Mouse (Mus musculus) embryonic stem cell, embryonic (primary cell): ENCODE measurements at regions not wholly inside any gene's neighbourhood (a gene's known extent, or its start where the extent isn't known, plus 50 kb on each side); places are given as distances from the start of the nearest gene placed in this dataset.

Source experiments
- CTCF ChIA-PET, 4 experiments: fragments of 300-600 bp in 2 of 4; fragments of 350-600 bp in 2 of 4; sonication (Branson Sonifier 250); formaldehyde crosslinking; loops; one replicate each; lab custom pipeline; 2022; ENCODE audit warnings: inconsistent platforms in 2 of 4; lab: Charles Lee
- POLR2A ChIA-PET, 4 experiments: fragments of 300-600 bp in 2 of 4; fragments of 350-600 bp in 2 of 4; sonication (Branson Sonifier 250); formaldehyde crosslinking; loops; one replicate each; lab custom pipeline; 2022; ENCODE audit warnings: antibody characterized with exemption in 4 of 4, inconsistent platforms in 1 of 4; lab: Charles Lee

- ChIA-PET POLR2A (no interaction called here), CTCF (no interaction called here)
Measured at GRCm38 (mm10) chr9:25374161-25374560, 107.2 kb upstream of the Eepd1 start.

GRCm38 (mm10) chr9:25376209-25376608 is 105.1 kb upstream of the Eepd1 start:
- POLR2A ChIA-PET, result interaction anchor here in 1 of 4 experiments (1.1 kb wide), 1 partner anchor 16 kb away, joined by 3 read pairs; no protein-coding TSS in a partner anchor
- CTCF ChIA-PET, result no interaction called here

- POLR2A ChIA-PET, result interaction anchor here in 1 of 4 experiments (1.3 kb wide), 1 partner anchor 11 kb away, joined by 3 read pairs; no protein-coding TSS in a partner anchor
- CTCF ChIA-PET, result no interaction called here
Measured at GRCm38 (mm10) chr9:25377771-25378747, 103.3 kb upstream of the Eepd1 start.

- CTCF ChIA-PET, result no interaction called here
- POLR2A ChIA-PET, result no interaction called here
Measured at GRCm38 (mm10) chr9:25385333-25385732, 96.0 kb upstream of the Eepd1 start.

DNA sequence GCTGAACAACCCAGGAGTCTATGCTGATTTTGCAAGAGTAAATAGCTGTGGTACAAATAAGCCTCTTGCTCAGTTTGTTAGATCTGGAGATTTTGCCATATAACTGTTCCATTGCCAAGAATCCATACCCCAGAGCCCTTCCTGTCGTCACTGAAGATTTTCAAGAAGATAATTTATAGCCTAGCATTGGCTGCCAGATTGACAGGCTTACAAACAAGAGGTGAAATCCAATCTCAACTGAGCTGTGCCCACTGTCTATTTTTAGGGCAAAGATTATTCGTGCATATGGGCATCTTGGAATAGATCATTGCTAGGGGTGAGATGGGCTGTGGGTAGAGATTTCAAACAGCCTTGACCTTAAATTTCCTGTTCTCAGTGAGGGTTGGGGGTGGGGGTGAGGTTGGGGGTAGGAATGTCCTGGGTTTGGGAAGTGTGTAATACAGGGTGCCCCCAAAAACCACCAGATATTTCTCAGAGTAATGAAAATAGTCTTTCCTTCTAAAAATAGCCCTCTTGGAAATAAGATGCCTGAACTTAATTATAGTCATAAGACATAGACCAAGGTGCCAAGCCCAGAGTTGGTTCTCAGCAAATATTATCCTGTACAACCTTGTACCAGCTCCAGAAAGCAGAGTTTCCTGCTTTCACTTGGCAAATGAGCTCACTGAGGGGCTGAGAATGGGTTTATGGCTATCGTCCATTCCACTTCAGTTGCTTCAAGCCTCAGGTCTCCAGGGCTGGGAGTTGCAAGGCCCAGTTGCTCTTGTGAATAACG is 93.3 kb upstream of the Eepd1 start:
- ChIA-PET CTCF (no interaction called here), POLR2A (interaction anchor here in 1 of 4 experiments (1.1 kb wide), 1 partner anchor 10 kb away, joined by 3 read pairs; no protein-coding TSS in a partner anchor)

- POLR2A ChIA-PET, result interaction anchor here in 1 of 4 experiments (0.7 to 1.1 kb wide), 2 partner anchors 11 to 178 kb away, joined by 3 to 6 read pairs; no protein-coding TSS in a partner anchor
- CTCF ChIA-PET, result interaction anchor here in 1 of 4 experiments (0.7 kb wide), 1 partner anchor 25 kb away, joined by 3 read pairs; no protein-coding TSS in a partner anchor
Measured at GRCm38 (mm10) chr9:25389351-25389750, 92.0 kb upstream of the Eepd1 start.

DNA sequence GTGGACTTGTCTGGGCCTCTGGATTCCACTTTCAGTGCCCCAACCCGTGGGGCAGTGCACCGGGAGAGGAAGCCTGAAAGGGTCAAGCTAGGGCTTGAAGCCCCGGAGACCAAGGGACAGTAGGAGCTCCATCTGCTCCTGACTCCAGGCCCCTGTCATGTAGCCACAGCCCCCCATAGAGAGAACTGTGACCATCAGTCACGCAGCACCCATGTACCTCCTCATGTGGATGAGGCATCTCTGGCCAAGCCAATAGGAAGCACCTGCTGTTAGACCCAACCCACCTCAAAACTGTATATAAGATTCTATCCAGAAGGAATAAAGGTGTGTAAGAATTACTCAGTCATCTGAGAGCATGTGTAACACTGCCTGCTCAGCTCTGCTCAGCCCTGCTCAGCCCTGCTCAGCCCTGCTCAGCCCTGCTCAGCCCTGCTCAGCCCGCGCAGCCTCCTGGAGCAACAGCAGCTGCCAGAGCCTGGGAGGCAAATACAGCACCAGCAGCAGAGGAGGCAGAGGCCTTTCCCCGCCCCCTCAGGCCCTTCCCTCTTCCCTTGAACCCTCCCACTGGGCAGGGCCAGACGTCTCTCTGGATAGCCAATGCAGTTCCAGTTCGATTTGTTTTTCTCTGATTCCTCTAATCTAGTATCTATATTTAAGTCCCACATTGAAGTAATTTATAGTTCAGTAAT is 80.6 kb upstream of the Eepd1 start:
- CTCF ChIA-PET, result no interaction called here
- POLR2A ChIA-PET, result interaction anchor here in 1 of 4 experiments (0.6 kb wide), 1 partner anchor 11 kb away, joined by 3 read pairs; no protein-coding TSS in a partner anchor

- ChIA-PET POLR2A (no interaction called here), CTCF (no interaction called here)
Measured at GRCm38 (mm10) chr9:25405848-25406247, 75.5 kb upstream of the Eepd1 start.

DNA sequence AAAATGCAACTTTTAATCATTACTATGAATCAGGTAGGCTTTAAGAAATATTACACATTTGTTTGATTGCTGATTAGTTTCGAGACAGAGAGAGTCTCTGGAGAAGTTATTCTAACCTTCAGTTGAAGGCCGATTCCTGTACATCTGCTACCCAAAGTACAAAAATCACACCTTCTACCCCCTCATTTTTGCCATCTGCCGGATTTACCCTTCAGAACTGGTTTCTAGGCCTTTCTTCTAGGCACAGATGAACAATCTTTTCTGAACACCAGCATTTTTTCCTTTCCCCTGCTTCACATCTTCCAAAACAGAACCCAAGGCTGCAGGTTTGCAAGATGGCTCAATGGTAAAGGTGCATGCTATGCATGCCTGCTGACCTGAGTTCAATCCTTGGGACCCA is 72.8 kb upstream of the Eepd1 start:
- CTCF ChIA-PET, result no interaction called here

DNA sequence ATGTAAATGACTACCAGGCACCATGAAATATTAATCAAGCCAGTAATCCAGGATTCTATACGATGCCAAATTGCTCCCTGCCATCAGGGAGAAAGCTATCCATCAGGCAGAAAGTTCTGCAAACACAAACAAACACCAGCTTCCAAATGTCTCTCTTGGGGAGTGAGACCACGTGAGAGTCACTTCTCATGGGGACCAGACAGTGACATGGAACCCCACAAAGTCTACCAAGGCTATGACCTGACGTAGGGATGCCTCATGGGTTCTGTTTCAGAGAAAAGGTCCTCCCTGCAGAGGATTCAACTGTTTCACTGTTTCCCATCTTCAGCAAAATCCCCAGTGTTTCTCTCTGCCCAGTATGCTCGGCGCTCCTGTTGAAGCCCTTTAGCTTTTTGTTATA is 71.6 kb upstream of the Eepd1 start:
- ChIA-PET POLR2A (interaction anchor here in 1 of 4 experiments (1.2 kb wide), 1 partner anchor 258 kb away, joined by 3 read pairs; the partner anchor contains the start of gene Herpud2), CTCF (no interaction called here)

More for the DNA sequence above, 72.8 kb upstream of the Eepd1 start:
- POLR2A ChIA-PET, result no interaction called here

GRCm38 (mm10) chr9:25413873-25414272 is 67.5 kb upstream of the Eepd1 start:
- CTCF ChIA-PET, result no interaction called here

DNA sequence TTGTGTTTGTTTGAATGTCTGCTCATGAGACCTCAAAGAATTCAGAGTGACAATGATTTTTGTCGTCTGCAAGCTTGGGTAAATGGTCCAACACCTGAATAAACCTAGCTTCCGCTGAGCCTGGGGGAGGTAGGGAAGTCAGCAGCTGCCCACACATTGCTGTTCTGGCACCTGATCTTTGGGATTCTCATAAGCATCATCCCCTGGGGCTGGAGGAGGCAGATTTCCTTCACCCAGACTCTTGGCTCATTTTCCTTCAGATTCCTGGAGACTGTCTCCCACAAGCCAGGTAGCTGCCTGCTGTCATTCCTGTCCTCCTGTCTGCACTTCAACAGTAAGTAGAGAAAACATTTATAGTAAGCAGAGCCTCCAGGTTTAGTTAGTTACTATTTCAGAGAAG is 67.0 kb upstream of the Eepd1 start:
- ChIA-PET POLR2A (no interaction called here), CTCF (no interaction called here)

More at GRCm38 (mm10) chr9:25413873-25414272, 67.5 kb upstream of the Eepd1 start:
- POLR2A ChIA-PET, result no interaction called here

GRCm38 (mm10) chr9:25426941-25427340 is 54.4 kb upstream of the Eepd1 start:
- ChIA-PET CTCF (no interaction called here), POLR2A (interaction anchor here in 1 of 4 experiments (0.8 kb wide), 1 partner anchor 10 kb away, joined by 3 read pairs; no protein-coding TSS in a partner anchor)

- CTCF ChIA-PET, result interaction anchor here in 1 of 4 experiments (0.7 kb wide), 1 partner anchor 163 kb away, joined by 3 read pairs; no protein-coding TSS in a partner anchor
- POLR2A ChIA-PET, result interaction anchor here in 1 of 4 experiments (0.6 to 0.7 kb wide), 2 partner anchors 111 to 361 kb away, joined by 3 to 4 read pairs; no protein-coding TSS in a partner anchor
Measured at GRCm38 (mm10) chr9:25429450-25430213, 51.7 kb upstream of the Eepd1 start.
